Mouse (Mus musculus): ENCODE results near the gene Pcsk1n. TPM values are rescaled to one million over a fixed set of nuclear protein-coding genes. Genes with fewer than 3 reads are reported as not detected.

Gene Pcsk1n
- total RNA-seq, 4 experiments from 2014 or later = 412 to 461 (median 441) TPM

GRCm38 (mm10) chrX:7945618-7946017 is 26.0 kb downstream of the Pcsk1n start:
- DNase-seq (ENCODE audit: low spot score in 2 of 2) = no peak

GRCm38 (mm10) chrX:7947108-7947899 is 27.7 kb downstream of the Pcsk1n start, which contains the start of gene Hdac6:
Gene Hdac6, minus strand, starts transcription at chrX:7947889.
- DNase-seq (ENCODE audit: low spot score in 2 of 2) = no peak

- DNase-seq (ENCODE audit: low spot score in 2 of 2) = peak; percentile 76 to 97
Measured at GRCm38 (mm10) chrX:7947900-7948492, 28.4 kb downstream of the Pcsk1n start.

GRCm38 (mm10) chrX:7950091-7950490 is 30.5 kb downstream of the Pcsk1n start:
- no peak for DNase-seq (ENCODE audit: low spot score in 2 of 2)

GRCm38 (mm10) chrX:7958868-7959267 is 39.2 kb downstream of the Pcsk1n start:
- DNase-seq (ENCODE audit: low spot score in 2 of 2) = no peak

GRCm38 (mm10) chrX:7963829-7964626 is 44.4 kb downstream of the Pcsk1n start:
- no peak for DNase-seq (ENCODE audit: low spot score in 2 of 2)

- DNase-seq (ENCODE audit: low spot score in 2 of 2) = no peak
Measured at GRCm38 (mm10) chrX:7966161-7966560, 46.5 kb downstream of the Pcsk1n start.

GRCm38 (mm10) chrX:7967596-7968201 is 48.1 kb downstream of the Pcsk1n start:
- DNase-seq (ENCODE audit: low spot score in 2 of 2) = no peak

- DNase-seq (ENCODE audit: low spot score in 2 of 2) = no peak
Measured at GRCm38 (mm10) chrX:7968226-7968625, 48.6 kb downstream of the Pcsk1n start.

- no peak for DNase-seq (ENCODE audit: low spot score in 2 of 2)
Measured at GRCm38 (mm10) chrX:7968899-7969298, 49.3 kb downstream of the Pcsk1n start.

- DNase-seq (ENCODE audit: low spot score in 2 of 2) = no peak
Measured at GRCm38 (mm10) chrX:7971292-7971691, 51.7 kb downstream of the Pcsk1n start.

Other genes starting within 250 kb of the Pcsk1n start
- gene Plp2, start 248.4 kb upstream of the Pcsk1n start, total RNA-seq (2022) = 10 to 100 TPM in 2 of 4 experiments, 1 to 10 TPM in 2; 6.3 to 11.0 (median 10.2) TPM
- gene Magix, start 238.6 kb upstream of the Pcsk1n start, total RNA-seq (2022) = under 1 TPM in 3 of 4 experiments, not detected in 1; 0.26 to 0.46 (median 0.26) TPM
- 10 to 100 TPM; 32.9 to 36.4 (median 33.5) TPM for gene Gpkow, start 222.7 kb upstream of the Pcsk1n start, total RNA-seq (2022)
- 10 to 100 TPM; 59.1 to 71.0 (median 67.8) TPM for gene Wdr45, start 205.5 kb upstream of the Pcsk1n start, total RNA-seq (2022)
- gene Gm45208, start 197.6 kb upstream of the Pcsk1n start, total RNA-seq (2022) = under 1 TPM in 1 of 4 experiments, not detected in 3; 0.74 TPM
- gene Praf2, start 191.4 kb upstream of the Pcsk1n start, total RNA-seq (2022) = 100 to 1,000 TPM in 3 of 4 experiments, 10 to 100 TPM in 1; 93.3 to 107 (median 103) TPM
- 10 to 100 TPM; 15.7 to 26.0 (median 17.6) TPM for gene Ccdc120, start 168.9 kb upstream of the Pcsk1n start, total RNA-seq (2022)
- 10 to 100 TPM; 34.5 to 36.0 (median 35.1) TPM for gene Tfe3, start 157.3 kb upstream of the Pcsk1n start, total RNA-seq (2022)
- gene Gripap1, start 130.1 kb upstream of the Pcsk1n start, total RNA-seq (2022) = 100 to 1,000 TPM; 106 to 111 (median 107) TPM
- gene Kcnd1, start 97.5 kb upstream of the Pcsk1n start, total RNA-seq (2022) = 10 to 100 TPM in 3 of 4 experiments, 1 to 10 TPM in 1; 7.6 to 10.9 (median 10.4) TPM
- gene Otud5, start 78.5 kb upstream of the Pcsk1n start, total RNA-seq (2022) = 10 to 100 TPM; 76.2 to 84.7 (median 78.7) TPM
- gene Pim2, start 41.6 kb upstream of the Pcsk1n start, total RNA-seq (2022) = 10 to 100 TPM; 45.5 to 49.9 (median 46.2) TPM
- 10 to 100 TPM; 28.2 to 47.5 (median 42.3) TPM for gene Slc35a2, start 35.8 kb upstream of the Pcsk1n start, total RNA-seq (2022)
- 10 to 100 TPM; 79.2 to 89.9 (median 84.2) TPM for gene Pqbp1, start 20.6 kb upstream of the Pcsk1n start, total RNA-seq (2022)
- 10 to 100 TPM; 22.9 to 33.3 (median 29.3) TPM for gene Timm17b, start 20.5 kb upstream of the Pcsk1n start, total RNA-seq (2022)
- not detected for gene Gm10491, start 12.0 kb upstream of the Pcsk1n start, total RNA-seq (2022)
- gene Gm10490, start 10.3 kb upstream of the Pcsk1n start, total RNA-seq (2022) = 1 to 10 TPM in 1 of 4 experiments, not detected in 3; 1.4 TPM
- gene Eras, start 8.8 kb downstream of the Pcsk1n start, total RNA-seq (2022) = not detected
- gene Hdac6, start 28.1 kb downstream of the Pcsk1n start, total RNA-seq (2022) = 10 to 100 TPM; 45.1 to 52.4 (median 46.9) TPM
- gene Gata1, start 58.2 kb downstream of the Pcsk1n start, total RNA-seq (2022) = not detected
- 1 to 10 TPM in 2 of 4 experiments, under 1 TPM in 1, not detected in 1; 0.63 to 1.2 (median 1.1) TPM for gene Glod5, start 98.7 kb downstream of the Pcsk1n start, total RNA-seq (2022)
- 10 to 100 TPM; 24.7 to 27.5 (median 26.6) TPM for gene Suv39h1, start 154.9 kb downstream of the Pcsk1n start, total RNA-seq (2022)
- 1 to 10 TPM in 3 of 4 experiments, under 1 TPM in 1; 0.82 to 3.6 (median 2.0) TPM for gene Was, start 170.7 kb downstream of the Pcsk1n start, total RNA-seq (2022)
- 100 to 1,000 TPM; 176 to 202 (median 193) TPM for gene Wdr13, start 213.1 kb downstream of the Pcsk1n start, total RNA-seq (2022)
- 100 to 1,000 TPM; 134 to 198 (median 155) TPM for gene Rbm3, start 226.1 kb downstream of the Pcsk1n start, total RNA-seq (2022)

Measured in left cerebral cortex, adult 8-10 months (tissue).